Mouse (Mus musculus): ENCODE data around the gene Snx9.

GRCm38 (mm10) chr17:5973536-5973935, 132.4 kb downstream of the Snx9 start:
- TF ChIP-seq CTCF (IDR thresholded peaks at IDR 0.05; ENCODE audit: low read depth, low read length): no peak
- no peak for TF ChIP-seq TAL1 (conservative IDR thresholded peaks at IDR 0.05; ENCODE audit: low read depth, low read length)
- no peak for TF ChIP-seq GATA1 (IDR thresholded peaks at IDR 0.05; ENCODE audit: borderline replicate concordance, low read length)

Measured in G1E (cell line).